Mouse (Mus musculus) heart, embryonic 10.5 days (tissue): ENCODE measurements around the gene Zdhhc25. TPM values are rescaled to one million over a fixed set of nuclear protein-coding genes. Genes with fewer than 3 reads are reported as not detected.

Experiments used
- polyA plus RNA-seq: library from polyadenylated mRNA; unstranded; fragments of >200 nt; fragmentation: Nextera tagmentation; extraction: Ambion mirVana; gene quantifications from 2 replicates; pipeline ENCODE4 v1.2.1, GENCODE M21; 2016

The Zdhhc25 gene
- polyA plus RNA-seq, 1 experiment from 2014 or later: not detected

Other genes with a start within 250 kb of the Zdhhc25 start
- gene Brd1, start 133.9 kb downstream of the Zdhhc25 start, polyA plus RNA-seq: 12.1 and 18.8 TPM in 2 replicates
- gene Zbed4, start 151.4 kb downstream of the Zdhhc25 start, polyA plus RNA-seq: 24.9 and 26.2 TPM in 2 replicates
- 14.6 and 15.2 TPM in 2 replicates for gene Alg12, start 219.0 kb downstream of the Zdhhc25 start, polyA plus RNA-seq
- 98.6 and 126 TPM in 2 replicates for gene Creld2, start 219.3 kb downstream of the Zdhhc25 start, polyA plus RNA-seq